Mouse (Mus musculus) gastrocnemius, postnatal 36 days (tissue): Measurements from ENCODE around the gene Marc2. TPM values are rescaled to one million over a fixed set of nuclear protein-coding genes. Genes with fewer than 3 reads are reported as not detected.

Experiments used
- DNase-seq, 2 experiments: peaks; one replicate each; pipeline ENCODE4 v3.0.0; 2022
- intact Hi-C: fragments of 180-260 bp; cut with DNase I; formaldehyde crosslinking; loops from one replicate; pipeline ENCODE4 v1.15.1; 2025
- total RNA-seq, 2 experiments: library from RNA; stranded (reverse); gene quantifications; 2 replicates each; pipeline ENCODE4 v1.2.3; 2021

The Marc2 gene
- total RNA-seq, 2 experiments from 2014 or later = 124 to 142 TPM

GRCm38 (mm10) chr1:184817768-184818167 is 28.5 kb downstream of the Marc2 start:
- DNase-seq = no peak
- intact Hi-C loops = no loop called here

GRCm38 (mm10) chr1:184811716-184812250 is 34.5 kb downstream of the Marc2 start:
- intact Hi-C loops = no loop called here

GRCm38 (mm10) chr1:184810780-184811575 is 35.3 kb downstream of the Marc2 start, which contains the start of gene Marc1:
Gene Marc1 (minus strand): TSS chr1:184811313.
- intact Hi-C loops = no loop called here
- no peak for DNase-seq

More at GRCm38 (mm10) chr1:184811716-184812250, 34.5 kb downstream of the Marc2 start:
- no peak for DNase-seq

GRCm38 (mm10) chr1:184809578-184810001 is 36.7 kb downstream of the Marc2 start:
- DNase-seq = no peak
- intact Hi-C loops = no loop called here

GRCm38 (mm10) chr1:184808418-184809012 is 37.7 kb downstream of the Marc2 start:
- DNase-seq = no peak
- intact Hi-C loops = no loop called here

- intact Hi-C loops = no loop called here
Observed at GRCm38 (mm10) chr1:184807627-184808417, 38.4 kb downstream of the Marc2 start.

GRCm38 (mm10) chr1:184807123-184807522 is 39.1 kb downstream of the Marc2 start:
- intact Hi-C loops = no loop called here
- DNase-seq = no peak

More at GRCm38 (mm10) chr1:184807627-184808417, 38.4 kb downstream of the Marc2 start:
- DNase-seq = no peak

- intact Hi-C loops = no loop called here
- no peak for DNase-seq
Observed at GRCm38 (mm10) chr1:184805749-184806148, 40.5 kb downstream of the Marc2 start.

- intact Hi-C loops = loop anchor here (5.0 kb wide), 1 partner anchor 526 kb away; no protein-coding TSS in a partner anchor
- peak in 1 of 2 experiments; percentile 39 for DNase-seq
Observed at GRCm38 (mm10) chr1:184793163-184793876, 52.9 kb downstream of the Marc2 start.

GRCm38 (mm10) chr1:184791109-184791508 is 55.1 kb downstream of the Marc2 start:
- intact Hi-C loops = loop anchor here (5.0 kb wide), 1 partner anchor 524 kb away; no protein-coding TSS in a partner anchor
- no peak for DNase-seq

GRCm38 (mm10) chr1:184786376-184787151 is 59.7 kb downstream of the Marc2 start:
- intact Hi-C loops = no loop called here
- DNase-seq = no peak

GRCm38 (mm10) chr1:184783641-184784040 is 62.6 kb downstream of the Marc2 start:
- intact Hi-C loops = no loop called here
- DNase-seq = no peak

- DNase-seq = no peak
- intact Hi-C loops = no loop called here
Observed at GRCm38 (mm10) chr1:184782161-184782513, 64.1 kb downstream of the Marc2 start.

- no peak for DNase-seq
- intact Hi-C loops = no loop called here
Observed at GRCm38 (mm10) chr1:184781286-184782160, 64.7 kb downstream of the Marc2 start.

- DNase-seq = no peak
- intact Hi-C loops = no loop called here
Observed at GRCm38 (mm10) chr1:184778157-184778556, 68.1 kb downstream of the Marc2 start.

GRCm38 (mm10) chr1:184777061-184777795 is 69.0 kb downstream of the Marc2 start:
- no peak for DNase-seq
- intact Hi-C loops = no loop called here

GRCm38 (mm10) chr1:184775289-184775688 is 71.0 kb downstream of the Marc2 start:
- DNase-seq = no peak
- intact Hi-C loops = no loop called here

GRCm38 (mm10) chr1:184771891-184772249 is 74.4 kb downstream of the Marc2 start:
- DNase-seq = no peak
- intact Hi-C loops = loop anchor here (1.0 kb wide), 1 partner anchor 506 kb away; no protein-coding TSS in a partner anchor
